Mouse (Mus musculus): ENCODE measurements at regions not wholly inside any gene's neighbourhood (a gene's known extent, or its start where the extent isn't known, plus 50 kb on each side); places are given as distances from the start of the nearest gene placed in this dataset.

DNA sequence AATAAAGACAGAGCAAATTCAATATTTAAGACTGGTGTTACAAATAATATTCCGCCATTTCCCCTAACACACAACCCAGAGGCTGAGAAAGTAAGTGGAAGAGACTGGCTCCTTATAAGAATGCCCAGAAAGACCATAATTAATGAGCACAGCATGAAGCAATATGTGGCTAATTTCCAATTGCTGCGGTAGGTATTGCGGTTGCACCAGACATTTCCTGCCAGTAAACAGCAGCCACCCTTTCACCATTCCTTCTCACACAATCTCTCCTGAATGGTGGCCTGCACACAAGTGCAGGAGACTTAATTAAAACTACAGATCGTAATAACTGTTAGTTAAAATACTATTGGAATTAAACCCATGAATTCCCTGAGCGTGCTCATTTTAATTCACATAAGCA is 71.8 kb upstream of the Pabpc6 start:
- no peaks in the 10 kb centered on the region for H3K27me3 ChIP-seq (ENCODE audit: control insufficient read depth, insufficient read depth, low read length, poor library complexity, severe bottlenecking)
- H3K9ac ChIP-seq (ENCODE audit: low read depth, poor library complexity, severe bottlenecking): no peak overlapping the region
- no peaks in the 10 kb centered on the region for H3K9me3 ChIP-seq (replicated peaks; ENCODE audit: control insufficient read depth, insufficient read depth, low read length, poor library complexity, severe bottlenecking)
- no peak overlapping the region for H3K4me3 ChIP-seq (ENCODE audit: low read depth, low read length)
- H3K36me3 ChIP-seq (ENCODE audit: control insufficient read depth, insufficient read depth, low read length, poor library complexity, severe bottlenecking): no peaks in the 10 kb centered on the region
- no peak overlapping the region for H3K27ac ChIP-seq (ENCODE audit: insufficient read depth, low read length)
- TF ChIP-seq CTCF (IDR thresholded peaks at IDR 0.05; ENCODE audit: low read depth, low read length) (no peak), POLR2A (IDR thresholded peaks at IDR 0.05; ENCODE audit: insufficient read depth, low read length) (no peak), EP300 (IDR thresholded peaks at IDR 0.05; ENCODE audit: insufficient read depth, low read depth, low read length) (no peak)
- no peaks in the 10 kb centered on the region for H3K4me1 ChIP-seq (ENCODE audit: control insufficient read depth, insufficient read depth, low read length)

- H3K36me3 ChIP-seq (ENCODE audit: control insufficient read depth, insufficient read depth, low read length, poor library complexity, severe bottlenecking): no peaks in the 10 kb centered on the region
- H3K9ac ChIP-seq (ENCODE audit: low read depth, poor library complexity, severe bottlenecking): no peak overlapping the region
- no peak overlapping the region for H3K4me3 ChIP-seq (ENCODE audit: low read depth, low read length)
- no peaks in the 10 kb centered on the region for H3K9me3 ChIP-seq (replicated peaks; ENCODE audit: control insufficient read depth, insufficient read depth, low read length, poor library complexity, severe bottlenecking)
- no peaks in the 10 kb centered on the region for H3K4me1 ChIP-seq (ENCODE audit: control insufficient read depth, insufficient read depth, low read length)
- TF ChIP-seq CTCF (IDR thresholded peaks at IDR 0.05; ENCODE audit: low read depth, low read length) (no peak), POLR2A (IDR thresholded peaks at IDR 0.05; ENCODE audit: insufficient read depth, low read length) (no peak), EP300 (IDR thresholded peaks at IDR 0.05; ENCODE audit: insufficient read depth, low read depth, low read length) (no peak)
- no peaks in the 10 kb centered on the region; the same call in 1 of the 2 replicates for H3K27me3 ChIP-seq (ENCODE audit: control insufficient read depth, insufficient read depth, low read length, poor library complexity, severe bottlenecking)
- H3K27ac ChIP-seq (ENCODE audit: insufficient read depth, low read length): no peak overlapping the region
Measured at GRCm38 (mm10) chr17:9729020-9729419, 59.5 kb upstream of the Pabpc6 start.

DNA sequence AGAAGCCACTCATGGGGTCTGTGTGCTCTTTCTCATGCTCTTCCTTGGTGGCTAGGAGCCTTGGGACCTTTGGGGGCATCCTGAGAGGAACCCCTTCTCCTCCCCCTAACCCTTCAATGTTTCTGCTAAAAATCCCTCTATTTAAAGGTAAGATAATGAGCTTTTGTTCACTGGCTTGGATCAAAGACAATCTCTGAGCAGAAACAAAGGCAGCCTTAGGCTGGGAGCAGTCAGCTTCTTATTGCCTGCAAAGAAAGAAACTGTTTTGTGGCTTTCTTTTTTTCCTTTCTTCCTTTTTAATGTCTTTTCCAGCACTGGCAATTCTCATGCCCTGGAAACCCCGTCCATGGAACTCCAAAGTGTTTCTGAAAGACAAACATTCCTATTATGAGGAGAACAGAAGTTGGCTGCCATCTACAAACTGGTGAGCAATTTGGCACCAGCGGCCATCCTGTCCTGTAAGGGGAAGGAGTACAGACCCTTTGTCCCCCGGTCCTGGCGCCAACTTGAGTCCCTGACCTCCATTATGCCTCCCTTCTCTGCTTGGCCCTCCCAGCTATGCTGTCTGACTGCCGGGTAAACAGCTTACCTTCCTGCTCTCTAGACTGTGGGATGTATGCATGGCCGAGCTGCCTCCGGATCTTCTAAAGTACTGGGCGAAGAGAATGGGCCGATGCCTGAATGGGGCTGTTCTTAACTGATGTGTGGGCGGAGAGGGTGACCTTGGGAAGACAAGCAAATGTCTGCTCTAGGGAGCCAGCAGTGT is 56.4 kb upstream of the Pabpc6 start:
- H3K9me3 ChIP-seq (replicated peaks; ENCODE audit: control insufficient read depth, insufficient read depth, low read length, poor library complexity, severe bottlenecking): peaks cover 4% of the 10 kb centered on the region; the same call in 1 of the 2 replicates
- no peaks in the 10 kb centered on the region for H3K36me3 ChIP-seq (ENCODE audit: control insufficient read depth, insufficient read depth, low read length, poor library complexity, severe bottlenecking)
- peaks cover 6% of the 10 kb centered on the region for H3K27me3 ChIP-seq (ENCODE audit: control insufficient read depth, insufficient read depth, low read length, poor library complexity, severe bottlenecking)
- no peak for TF ChIP-seq EP300 (IDR thresholded peaks at IDR 0.05; ENCODE audit: insufficient read depth, low read depth, low read length)
- H3K4me1 ChIP-seq (ENCODE audit: control insufficient read depth, insufficient read depth, low read length): no peaks in the 10 kb centered on the region
- H3K9ac ChIP-seq (ENCODE audit: low read depth, poor library complexity, severe bottlenecking): no peak overlapping the region
- H3K4me3 ChIP-seq (ENCODE audit: low read depth, low read length): no peak overlapping the region
- no peak overlapping the region for H3K27ac ChIP-seq (ENCODE audit: insufficient read depth, low read length)

- peaks cover 4% of the 10 kb centered on the region; the same call in 1 of the 2 replicates for H3K9me3 ChIP-seq (replicated peaks; ENCODE audit: control insufficient read depth, insufficient read depth, low read length, poor library complexity, severe bottlenecking)
- H3K27me3 ChIP-seq (ENCODE audit: control insufficient read depth, insufficient read depth, low read length, poor library complexity, severe bottlenecking): peaks cover 6% of the 10 kb centered on the region; the same call in 1 of the 2 replicates
- TF ChIP-seq EP300 (IDR thresholded peaks at IDR 0.05; ENCODE audit: insufficient read depth, low read depth, low read length) (no peak), POLR2A (IDR thresholded peaks at IDR 0.05; ENCODE audit: insufficient read depth, low read length) (no peak)
- H3K4me3 ChIP-seq (ENCODE audit: low read depth, low read length): no peak overlapping the region
- H3K4me1 ChIP-seq (ENCODE audit: control insufficient read depth, insufficient read depth, low read length): no peaks in the 10 kb centered on the region
- H3K27ac ChIP-seq (ENCODE audit: insufficient read depth, low read length): no peak overlapping the region
- H3K36me3 ChIP-seq (ENCODE audit: control insufficient read depth, insufficient read depth, low read length, poor library complexity, severe bottlenecking): no peaks in the 10 kb centered on the region
- H3K9ac ChIP-seq (ENCODE audit: low read depth, poor library complexity, severe bottlenecking): no peak overlapping the region
Measured at GRCm38 (mm10) chr17:9723484-9723883, 54.0 kb upstream of the Pabpc6 start.

GRCm38 (mm10) chr17:9722709-9723108 is 53.2 kb upstream of the Pabpc6 start:
- no peak for TF ChIP-seq CTCF (IDR thresholded peaks at IDR 0.05; ENCODE audit: low read depth, low read length)
- Histone ChIP-seq H3K27ac (ENCODE audit: insufficient read depth, low read length) (no peak overlapping the region), H3K36me3 (ENCODE audit: control insufficient read depth, insufficient read depth, low read length, poor library complexity, severe bottlenecking) (no peaks in the 10 kb centered on the region), H3K9ac (ENCODE audit: low read depth, poor library complexity, severe bottlenecking) (no peak overlapping the region), H3K4me1 (ENCODE audit: control insufficient read depth, insufficient read depth, low read length) (no peaks in the 10 kb centered on the region), H3K27me3 (ENCODE audit: control insufficient read depth, insufficient read depth, low read length, poor library complexity, severe bottlenecking) (peaks cover 6% of the 10 kb centered on the region; the same call in 1 of the 2 replicates), H3K4me3 (ENCODE audit: low read depth, low read length) (no peak overlapping the region), H3K9me3 (replicated peaks; ENCODE audit: control insufficient read depth, insufficient read depth, low read length, poor library complexity, severe bottlenecking) (peaks cover 4% of the 10 kb centered on the region; the same call in 1 of the 2 replicates)

All from ES-Bruce4 (cell line).